Mouse (Mus musculus) gastrocnemius, postnatal 25 days (tissue): ENCODE measurements around the gene Tmem116. TPM values are rescaled to one million over a fixed set of nuclear protein-coding genes. Genes with fewer than 3 reads are reported as not detected.
"Not testable (repeated sequence)": the region's sequence is repeated elsewhere in the genome, so short reads cannot be mapped to it uniquely, and the experiment has no call there.

ENCODE experiments used
- DNase-seq: peaks from one replicate; pipeline ENCODE4 v3.0.0; 2022
- total RNA-seq, 2 experiments: library from RNA; stranded (reverse); gene quantifications; 1 replicate in 1 of 2; 2 replicates in 1 of 2; pipeline ENCODE4 v1.2.3; 2021

Tmem116 gene
- total RNA-seq, 2 experiments from 2014 or later = 4.6 to 5.0 TPM

GRCm38 (mm10) chr5:121462967-121463366 is 11.3 kb downstream of the Tmem116 start:
- no peak for DNase-seq

DNA sequence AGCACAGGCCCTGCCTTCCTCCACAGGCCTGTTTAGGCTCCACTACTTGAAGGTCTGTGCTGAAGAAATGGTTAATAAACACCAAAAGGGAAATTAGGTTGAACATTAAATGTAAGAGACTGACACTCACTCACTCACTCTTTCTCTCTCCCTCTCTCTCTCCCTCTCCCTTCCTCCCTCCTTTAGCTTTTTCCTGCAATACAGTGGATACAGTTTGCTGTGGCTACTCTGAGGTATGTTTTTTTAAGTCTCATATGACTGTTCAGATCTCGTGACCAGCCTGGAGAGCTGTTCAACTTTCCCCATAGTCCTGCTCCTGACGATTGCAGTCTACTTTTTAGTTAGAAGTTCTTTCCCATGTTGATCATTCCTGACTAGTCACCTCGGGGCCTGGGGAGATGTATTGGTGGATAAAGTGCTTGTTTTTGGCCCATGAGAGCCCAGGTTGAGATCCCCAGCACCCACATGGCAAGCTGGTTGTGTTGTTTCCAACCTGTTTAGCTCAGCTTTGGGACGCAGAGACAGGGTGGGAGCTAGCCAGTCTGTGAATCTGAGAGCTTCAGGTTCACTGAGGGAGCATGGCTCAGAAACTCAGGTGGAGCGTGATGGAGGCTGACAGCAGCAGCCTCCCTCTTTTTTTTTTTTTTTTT is 12.0 kb downstream of the Tmem116 start:
- DNase-seq = no peak

GRCm38 (mm10) chr5:121469566-121469965 is 17.9 kb downstream of the Tmem116 start:
- no peak for DNase-seq

DNA sequence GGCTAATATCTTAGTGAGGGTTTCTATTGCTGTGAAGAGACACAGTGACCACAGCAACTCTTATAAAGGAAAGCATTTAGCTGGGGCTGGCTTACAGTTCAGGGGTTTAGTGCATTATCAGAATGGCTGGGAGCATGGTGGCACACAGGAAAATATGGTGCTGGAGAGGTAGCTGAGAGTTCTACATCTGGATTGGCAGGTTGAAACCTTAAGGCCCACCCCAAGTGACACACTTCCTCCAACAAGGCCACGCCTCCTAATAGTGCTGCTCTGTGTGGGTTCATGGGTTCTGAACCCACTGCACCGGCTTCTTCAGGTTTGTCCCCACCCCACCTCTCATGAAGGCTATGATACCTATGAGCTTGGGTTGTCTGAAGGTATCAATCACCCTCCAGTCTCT is 20.7 kb downstream of the Tmem116 start:
- DNase-seq = no peak

- DNase-seq = no peak
Measured at GRCm38 (mm10) chr5:121474610-121475009, 22.9 kb downstream of the Tmem116 start.

DNA sequence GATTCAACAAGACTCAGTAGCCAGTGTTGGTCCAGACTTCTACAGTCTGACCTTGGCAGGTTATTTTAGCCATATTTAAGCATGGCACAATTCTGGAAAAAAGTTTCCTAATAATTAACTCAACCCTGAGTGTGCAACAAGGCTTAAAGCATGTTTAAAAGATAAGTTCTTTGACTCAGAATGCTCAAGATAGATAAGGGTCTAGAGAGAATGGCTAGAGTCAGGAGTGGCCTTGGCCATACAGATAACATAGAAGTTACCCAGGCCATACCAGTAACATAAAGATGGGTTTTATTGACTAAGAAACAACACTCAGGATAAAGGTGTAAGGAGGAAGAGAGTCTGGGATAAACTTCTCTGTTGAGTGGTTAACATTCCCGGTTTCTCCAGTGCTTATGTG is 24.3 kb downstream of the Tmem116 start:
- no peak for DNase-seq

- DNase-seq = no peak
Measured at GRCm38 (mm10) chr5:121477680-121478079, 26.0 kb downstream of the Tmem116 start.

- no peak for DNase-seq
Measured at GRCm38 (mm10) chr5:121484801-121485200, 33.1 kb downstream of the Tmem116 start.

DNA sequence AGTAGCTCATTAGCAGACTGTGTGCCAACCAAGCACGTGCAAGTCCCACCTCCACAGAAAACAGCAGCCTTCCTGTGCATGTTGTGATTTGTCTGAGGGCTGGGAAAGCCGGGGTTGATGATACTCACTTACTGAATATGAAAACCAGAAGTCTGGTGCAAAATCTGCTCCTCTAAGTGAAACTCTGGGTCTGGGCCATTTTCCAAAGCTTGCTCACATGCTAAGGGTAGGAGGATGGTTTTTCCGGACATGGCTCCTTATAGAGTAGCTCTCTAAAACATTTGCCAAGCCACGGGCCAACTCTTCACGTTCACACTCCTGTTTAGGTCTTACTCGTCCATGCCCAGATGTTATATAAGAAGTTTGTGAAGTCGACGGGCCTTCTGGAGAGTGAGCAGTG is 41.6 kb downstream of the Tmem116 start:
- no peak for DNase-seq

- DNase-seq = no peak
Measured at GRCm38 (mm10) chr5:121500719-121501118, 49.0 kb downstream of the Tmem116 start.

DNA sequence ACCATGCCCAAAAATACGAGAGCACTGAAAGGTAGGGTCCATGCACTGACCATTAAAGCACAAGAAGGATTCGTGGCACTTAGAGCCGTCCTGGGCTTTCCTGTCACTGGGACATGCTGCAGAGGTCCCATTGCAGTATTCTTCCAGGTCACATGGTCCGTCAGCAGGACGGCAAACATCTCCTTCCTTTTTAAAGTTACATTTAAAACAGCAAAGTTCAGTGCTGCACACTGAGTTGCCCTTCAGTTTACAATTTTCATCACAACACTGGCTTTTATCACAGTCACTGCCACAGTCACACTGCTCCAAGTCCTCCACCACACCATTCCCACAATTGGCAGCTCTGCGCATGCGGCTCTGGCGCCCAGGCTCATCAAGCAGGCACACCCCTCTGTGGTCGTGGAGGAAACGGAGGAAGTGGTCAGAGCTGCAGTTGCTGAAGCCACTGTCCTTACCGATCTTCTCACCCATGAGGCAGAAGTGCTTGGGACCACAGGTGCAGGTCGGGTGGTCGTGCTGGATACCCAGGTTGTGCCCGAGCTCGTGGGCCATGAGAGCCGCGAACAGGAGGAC is 49.8 kb downstream of the Tmem116 start:
- DNase-seq = not testable (repeated sequence)

GRCm38 (mm10) chr5:121503231-121503630 is 51.5 kb downstream of the Tmem116 start, which contains the start of gene Adam1b:
TSS of gene Adam1b (minus strand) at chr5:121503435.
- no peak for DNase-seq

- DNase-seq = no peak
Measured at GRCm38 (mm10) chr5:121506846-121507245, 55.2 kb downstream of the Tmem116 start.

DNA sequence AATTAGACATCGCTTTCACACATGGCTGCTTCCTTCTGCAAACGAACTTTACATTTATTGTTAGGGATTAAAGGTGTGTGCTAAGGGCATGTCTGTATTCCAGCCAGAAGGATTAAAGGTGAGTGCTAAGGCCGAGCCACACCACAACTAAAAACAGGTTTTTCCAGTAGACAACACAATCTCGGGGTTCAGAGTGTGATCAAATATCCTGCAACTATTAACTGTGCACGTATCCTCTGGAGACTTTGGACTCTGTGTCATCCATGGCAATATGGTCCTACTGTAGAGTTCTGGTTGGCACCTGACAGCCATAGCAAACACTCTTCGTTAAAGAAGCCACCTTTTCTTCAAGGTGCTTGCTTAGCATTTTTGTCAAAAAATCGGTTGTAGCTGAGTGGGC is 58.3 kb downstream of the Tmem116 start:
- DNase-seq = no peak

- DNase-seq = no peak
Measured at GRCm38 (mm10) chr5:121518983-121519382, 67.3 kb downstream of the Tmem116 start.

GRCm38 (mm10) chr5:121519758-121520157 is 68.1 kb downstream of the Tmem116 start:
- DNase-seq = not testable (repeated sequence)

GRCm38 (mm10) chr5:121525774-121526450 is 74.2 kb downstream of the Tmem116 start:
- no peak for DNase-seq

DNA sequence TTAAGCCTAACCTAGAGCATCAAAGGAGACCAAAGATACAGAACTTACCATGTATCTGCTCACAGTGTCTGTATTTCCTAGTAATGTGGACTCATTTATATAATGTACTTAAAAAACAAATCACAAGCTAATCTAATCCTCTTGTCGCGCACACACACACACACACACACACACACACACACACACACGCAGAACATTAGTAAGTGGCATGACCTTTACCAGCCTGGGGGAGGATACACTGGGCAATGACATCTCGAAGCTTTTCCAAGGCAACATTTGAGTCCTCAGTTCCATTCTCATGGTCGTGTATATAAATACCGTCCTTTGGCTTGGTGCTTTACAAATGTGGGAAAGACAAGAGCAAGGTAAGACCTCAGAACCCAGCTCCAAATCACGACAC is 74.8 kb downstream of the Tmem116 start:
- DNase-seq = no peak

DNA sequence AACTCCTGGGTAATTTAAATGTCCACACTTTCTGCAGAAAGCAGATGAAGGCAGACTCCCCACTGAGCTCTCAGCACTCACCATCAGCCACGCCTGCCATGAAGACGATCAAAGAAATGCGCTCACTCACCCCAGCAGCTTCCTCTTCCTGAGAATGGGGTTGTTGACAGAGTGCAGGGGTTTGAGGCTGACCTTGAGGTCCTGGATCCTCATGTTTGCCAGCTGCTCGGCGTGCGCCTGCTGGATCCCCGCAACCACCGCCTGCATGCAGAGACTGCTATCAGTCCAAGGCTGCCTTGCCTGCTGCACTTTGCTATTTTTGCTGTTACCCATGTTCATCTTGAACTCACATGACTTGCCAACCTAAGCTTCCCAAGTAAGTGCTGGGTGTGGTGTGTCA is 75.3 kb downstream of the Tmem116 start:
- DNase-seq = no peak

GRCm38 (mm10) chr5:121534521-121534920 is 82.8 kb downstream of the Tmem116 start:
- no peak for DNase-seq

DNA sequence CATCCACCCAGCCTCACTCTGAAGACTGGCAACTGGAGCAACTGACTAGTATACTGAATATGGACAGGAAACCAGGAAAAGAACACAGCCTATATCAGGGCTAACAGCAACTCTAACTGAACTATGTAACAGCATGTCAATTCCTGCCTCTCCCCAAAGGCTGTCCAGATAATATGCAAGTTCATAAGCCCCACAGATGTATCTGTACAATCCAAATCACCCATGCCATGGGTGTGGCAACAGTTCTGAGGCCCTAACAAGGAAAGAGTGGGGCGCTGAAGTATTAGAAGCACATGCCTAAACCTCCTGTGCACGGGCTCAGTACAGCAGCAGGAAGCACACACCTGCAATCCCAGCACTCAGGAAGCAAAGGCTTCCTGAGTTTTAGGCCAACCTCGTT is 83.4 kb downstream of the Tmem116 start:
- no peak for DNase-seq

- DNase-seq = no peak
Measured at GRCm38 (mm10) chr5:121536921-121537555, 85.3 kb downstream of the Tmem116 start.

DNA sequence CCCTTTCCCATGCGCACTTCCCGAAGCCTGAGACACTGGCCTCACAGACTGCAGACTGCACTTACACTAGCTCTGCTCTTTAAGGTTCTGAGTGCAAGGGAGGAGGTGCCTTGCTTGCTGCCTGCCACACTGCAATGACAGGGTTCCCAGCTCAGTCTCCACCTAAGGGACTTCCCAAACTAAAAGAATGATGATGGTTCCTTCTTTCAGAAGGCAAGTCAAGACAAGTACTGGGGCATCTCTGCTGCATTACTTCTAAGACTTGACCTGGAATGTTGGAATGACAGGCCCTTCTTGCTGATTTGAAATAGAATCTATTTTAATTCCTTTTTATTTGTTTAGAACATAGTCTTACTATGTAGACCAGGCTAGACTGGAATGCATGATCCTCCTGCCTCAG is 85.9 kb downstream of the Tmem116 start:
- DNase-seq = no peak
